Mouse (Mus musculus) left cerebral cortex, postnatal 25 days (tissue): ENCODE data around the gene Gbx2. TPM values are rescaled to one million over a fixed set of nuclear protein-coding genes. Genes with fewer than 3 reads are reported as not detected.

Experiments used
- total RNA-seq, 2 experiments: library from RNA; stranded (reverse); gene quantifications; 2 replicates each; pipeline ENCODE4 v1.2.3; 2021

The Gbx2 gene
- total RNA-seq, 2 experiments from 2014 or later, result 0.44 TPM; not detected in 1

Other genes starting within 250 kb of the Gbx2 start
- 1 to 10 TPM; 1.5 to 1.6 TPM for gene Asb18, start 83.5 kb upstream of the Gbx2 start, total RNA-seq
- under 1 TPM; 0.32 to 0.64 TPM for gene Iqca, start 222.2 kb upstream of the Gbx2 start, total RNA-seq